Mouse (Mus musculus): ENCODE measurements around the gene Apoo.
"Not testable (repeated sequence)": the region's sequence is repeated elsewhere in the genome, so short reads cannot be mapped to it uniquely, and the experiment has no call there.

Gene Apoo

DNA sequence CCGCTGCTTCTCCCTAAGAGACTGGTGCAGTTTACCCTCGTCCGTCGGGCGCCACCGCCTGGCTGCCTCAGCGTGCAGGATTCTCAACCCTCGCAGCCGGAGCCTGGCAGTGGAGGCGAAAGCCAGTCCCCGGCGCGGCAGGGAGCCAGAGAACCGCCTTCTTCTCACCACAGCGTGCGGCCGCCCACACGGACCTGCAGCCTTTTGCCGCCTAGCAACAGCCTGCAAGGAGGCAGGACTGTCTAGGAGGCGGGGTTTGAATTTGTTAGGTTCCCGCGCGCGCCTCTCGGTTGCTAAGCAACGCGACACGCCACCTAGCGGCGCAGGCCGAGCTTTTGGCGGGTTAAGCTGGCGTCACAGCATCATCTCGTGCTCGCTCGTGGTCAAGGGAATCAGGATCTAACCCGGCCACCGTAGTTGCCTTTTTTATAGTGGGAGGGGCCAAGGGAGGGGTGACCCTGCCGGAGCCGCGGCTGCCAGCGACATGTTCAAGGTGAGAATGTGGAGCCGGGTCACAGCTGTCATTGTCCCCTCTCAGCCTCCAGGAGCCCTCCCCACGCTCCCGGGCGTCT is at the start of gene Apoo, which contains the start of gene Fam90a1b:
TSS of gene Apoo (plus strand) at position 448 of the 572 bp plus-strand sequence.
TSS of gene Fam90a1b (minus strand) at position 108 of the 572 bp plus-strand sequence.
- peak; percentile 97 for DNase-seq

DNA sequence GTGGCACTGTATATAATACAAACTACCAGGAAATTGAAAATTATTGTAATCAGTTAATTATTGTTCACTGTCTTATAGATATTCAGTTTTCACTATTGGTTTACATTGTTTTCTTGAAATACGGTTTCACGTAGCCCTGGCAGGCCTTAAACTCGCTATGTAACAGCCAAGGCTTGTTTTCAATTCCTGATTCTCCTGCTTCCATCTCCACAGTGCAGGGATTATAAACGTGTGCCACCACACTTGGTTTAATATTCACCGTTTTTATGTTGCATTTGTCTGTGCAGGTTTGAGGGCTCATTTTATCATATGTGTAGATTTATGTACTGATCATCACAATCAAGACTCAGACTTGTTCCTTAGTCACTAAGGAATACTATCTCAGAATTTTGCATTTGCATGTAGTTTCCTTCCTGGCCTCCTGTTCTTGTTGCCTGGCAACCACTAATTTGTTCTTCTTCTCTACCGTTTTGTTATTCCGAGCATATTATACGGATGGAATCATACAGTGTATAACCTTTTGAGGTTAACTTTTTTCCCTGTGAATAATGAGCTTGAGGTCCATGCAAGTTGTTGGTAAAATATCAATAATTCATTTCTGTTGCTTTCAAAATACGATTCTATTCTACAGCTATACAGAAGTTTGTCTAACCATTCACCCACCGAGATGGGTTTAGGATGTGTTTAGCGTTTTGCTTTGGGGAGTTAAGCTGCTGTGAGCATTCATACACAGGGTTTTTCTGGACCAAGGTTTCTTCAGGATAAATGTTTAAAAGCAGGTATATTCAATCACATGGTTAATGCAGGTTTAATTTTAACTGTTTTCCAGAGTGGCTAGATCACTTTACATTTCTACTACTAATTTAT is 45.6 kb upstream of the Apoo start:
- no peak for DNase-seq

DNA sequence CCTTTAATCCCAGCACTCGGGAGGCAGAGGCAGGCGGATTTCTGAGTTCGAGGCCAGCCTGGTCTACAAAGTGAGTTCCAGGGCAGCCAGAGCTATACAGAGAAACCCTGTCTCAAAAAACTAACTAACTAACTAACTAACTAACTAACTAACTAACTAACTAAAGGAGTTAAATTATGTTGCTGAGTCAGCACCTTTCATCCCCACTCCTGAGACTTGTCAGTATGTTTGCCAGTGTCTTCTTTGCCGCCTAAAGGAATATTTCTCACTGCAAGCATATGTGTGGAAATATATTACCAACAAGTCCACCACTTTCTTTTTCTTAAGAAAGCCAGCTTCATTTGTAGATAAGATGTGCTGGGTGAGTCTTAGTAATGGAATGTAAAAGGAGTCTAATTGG is 23.3 kb upstream of the Apoo start:
- DNase-seq: not testable (repeated sequence)

DNA sequence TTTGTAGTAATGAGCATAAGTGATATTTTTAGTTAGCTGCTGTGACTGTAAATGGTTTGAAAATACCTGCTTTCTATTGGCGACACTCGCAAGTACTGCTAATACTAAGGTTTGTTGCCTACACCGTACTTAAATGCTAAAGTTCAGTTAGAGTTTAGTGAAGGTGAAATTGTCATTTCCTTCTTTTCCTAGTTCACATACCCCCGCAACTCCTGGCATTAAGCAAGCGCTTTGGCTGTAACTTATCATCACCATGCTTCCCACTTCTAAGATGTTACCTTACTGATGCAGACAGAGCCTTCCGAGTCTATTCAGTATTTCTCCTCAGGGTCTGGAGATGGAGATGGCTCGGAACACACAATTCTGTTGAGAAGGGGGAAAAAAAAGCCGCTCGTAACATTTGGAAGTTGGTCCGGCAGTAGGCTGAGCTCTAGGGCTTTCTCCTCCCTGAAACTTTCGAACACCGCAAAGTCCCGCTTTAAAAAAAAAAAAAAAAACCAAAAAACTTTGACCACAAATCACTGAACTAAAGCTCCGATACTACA is 1.5 kb upstream of the Apoo start:
- DNase-seq: no peak

DNA sequence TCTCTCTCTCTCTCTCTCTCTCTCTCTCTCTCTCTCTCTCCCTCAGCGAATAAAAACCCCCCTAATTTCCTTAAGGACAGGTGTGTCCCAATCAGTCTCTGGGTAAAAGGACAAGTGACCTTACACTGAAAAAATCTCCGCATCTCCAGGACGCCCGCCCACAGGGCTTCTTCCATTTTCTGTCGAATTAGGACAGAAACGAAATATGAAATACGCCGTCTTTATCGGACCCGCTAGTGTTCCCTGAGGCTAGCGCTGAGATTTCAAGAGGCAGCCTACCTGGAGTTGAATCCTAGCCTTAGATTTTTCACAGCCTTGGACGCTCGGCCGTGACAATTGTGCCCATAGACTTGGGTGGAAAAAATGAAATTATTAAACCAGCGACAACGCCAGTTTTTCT is 888 bp upstream of the Apoo start:
- no peak for DNase-seq

DNA sequence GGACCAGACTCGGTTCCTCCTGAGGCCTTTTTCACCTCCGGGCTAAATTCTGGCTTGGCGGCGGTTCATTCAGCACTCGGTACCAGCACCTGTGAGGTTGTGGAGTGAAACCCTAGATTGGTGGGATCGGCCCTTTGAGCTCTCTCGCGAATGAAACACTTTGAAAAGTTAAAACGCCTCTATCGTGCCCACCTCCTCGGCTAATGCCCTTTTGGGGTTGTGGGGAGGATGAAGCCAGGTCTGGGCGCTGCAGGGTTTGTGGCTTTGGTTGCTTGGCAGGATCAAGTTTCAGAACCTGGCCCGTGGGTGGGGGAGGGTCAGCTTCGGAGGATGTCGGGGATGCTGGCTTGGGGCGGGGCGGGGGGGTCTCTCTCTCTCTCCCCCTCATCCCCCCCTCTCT is 331 bp downstream of the Apoo start:
- DNase-seq: no peak

DNA sequence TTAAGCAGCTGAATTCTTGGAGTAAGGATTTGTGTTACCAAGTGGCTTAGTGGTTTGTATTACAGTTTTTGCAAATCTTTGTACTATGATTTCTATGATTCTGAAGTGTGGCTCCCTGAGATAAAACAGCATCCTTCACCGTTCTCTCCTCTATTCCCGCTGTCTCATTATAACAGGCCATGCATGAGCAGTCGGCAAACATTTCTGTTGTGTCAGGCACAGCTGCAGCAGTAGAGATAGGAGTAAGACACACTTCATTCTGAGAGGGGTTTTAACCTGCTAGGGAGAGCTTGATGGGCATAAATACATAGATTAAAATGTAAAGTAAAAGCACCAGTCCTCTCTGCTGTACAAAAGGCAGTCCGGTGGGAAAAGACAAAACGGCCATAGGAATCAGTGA is 11.8 kb downstream of the Apoo start:
- DNase-seq: no peak

DNA sequence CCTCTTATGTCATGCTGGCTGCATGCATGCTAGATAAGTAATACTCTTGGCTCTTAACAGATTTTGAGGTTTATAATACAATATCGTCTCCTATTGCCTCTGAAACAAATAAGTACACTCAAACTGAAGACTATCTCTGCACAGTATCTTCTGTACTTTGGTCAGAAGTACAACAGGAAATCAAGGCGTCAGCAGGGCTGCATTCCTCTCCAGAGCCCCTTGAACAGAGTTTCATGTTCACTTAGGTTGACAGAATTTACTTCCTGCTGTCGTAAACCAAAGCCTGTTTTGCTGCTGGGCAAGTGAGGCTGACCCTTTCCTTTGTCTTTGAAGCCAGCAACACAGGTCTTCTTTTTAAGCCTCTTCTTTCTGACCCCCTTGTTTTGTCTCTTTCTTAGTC is 42.1 kb downstream of the Apoo start:
- peak; percentile 7 for DNase-seq

DNA sequence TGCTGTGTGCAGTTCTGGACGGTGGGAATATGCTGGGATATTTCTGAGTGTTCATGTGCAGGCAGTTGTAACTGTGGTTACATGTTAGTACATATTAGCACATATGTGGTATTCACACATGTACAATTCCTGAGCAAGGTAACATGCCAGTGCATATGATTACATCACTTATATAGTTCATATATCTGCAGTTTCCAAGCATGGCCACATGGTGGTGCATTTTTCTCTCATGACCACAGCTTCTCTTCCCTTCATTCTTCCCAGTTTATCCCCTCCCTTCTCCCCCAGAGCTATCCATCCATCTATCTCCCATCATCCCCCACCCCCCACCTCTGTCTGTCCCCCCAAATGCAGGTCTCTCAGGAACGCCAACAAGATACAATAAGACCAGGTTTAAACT is 53.3 kb downstream of the Apoo start:
- DNase-seq: peak; percentile 2

DNA sequence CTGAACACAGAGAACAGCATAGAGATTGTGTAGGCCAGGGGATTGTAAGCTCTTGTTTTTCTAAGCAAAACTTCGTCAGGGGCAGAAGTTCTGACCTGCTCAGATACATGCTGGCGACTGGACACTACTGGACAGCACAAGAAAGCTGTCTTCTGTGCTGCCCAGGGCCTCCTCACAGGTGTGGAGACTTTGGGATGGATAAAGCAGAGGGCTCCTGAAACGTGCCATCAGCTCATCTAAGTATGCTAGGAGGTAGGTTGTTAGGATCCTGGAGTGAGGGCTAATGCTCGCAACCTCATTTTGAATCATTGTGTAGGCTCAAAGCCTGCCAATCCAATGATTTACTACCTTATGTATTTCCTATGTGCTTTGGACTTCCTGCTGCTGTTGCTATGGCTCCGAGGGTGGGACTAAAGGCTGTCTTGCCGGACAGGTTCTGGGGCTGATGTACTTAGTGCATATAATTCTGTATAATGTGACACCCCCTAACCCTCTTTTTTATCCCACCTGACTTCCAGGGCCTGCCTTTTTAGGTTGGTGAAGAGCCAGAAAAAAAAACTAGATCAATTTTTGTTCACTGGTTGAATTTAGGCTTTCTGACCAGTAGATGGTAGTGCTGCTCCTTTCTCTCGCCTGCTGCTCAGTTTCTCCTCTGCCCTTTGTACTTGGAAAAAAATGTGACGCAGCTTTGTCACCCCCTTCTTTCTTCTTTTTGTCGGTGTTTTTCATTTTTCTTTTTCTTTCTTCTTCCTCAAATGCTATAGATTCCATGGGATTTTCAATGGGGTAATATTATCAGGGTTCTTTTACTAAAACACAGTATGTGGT is 64.8 kb downstream of the Apoo start:
- DNase-seq: peak; percentile 12

DNA sequence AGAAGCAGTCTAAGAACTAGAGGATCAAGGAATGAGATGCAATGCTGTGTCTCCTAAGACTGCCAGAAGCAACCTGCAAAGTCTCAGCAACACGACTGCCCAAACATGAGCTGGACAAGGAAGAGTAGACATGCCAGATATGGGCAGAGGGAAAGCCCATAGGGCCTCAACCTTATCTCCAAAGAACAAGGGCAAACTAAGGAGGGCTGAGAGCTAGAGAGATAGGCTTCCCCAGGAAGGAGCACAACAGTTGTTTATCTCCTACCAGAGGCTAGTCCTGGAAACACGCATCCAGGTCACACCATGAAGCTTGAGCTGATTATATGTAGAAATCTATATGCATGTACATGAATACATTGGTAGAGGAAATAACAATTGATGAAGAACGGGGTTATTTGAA is 78.5 kb downstream of the Apoo start:
- DNase-seq: not testable (repeated sequence)

DNA sequence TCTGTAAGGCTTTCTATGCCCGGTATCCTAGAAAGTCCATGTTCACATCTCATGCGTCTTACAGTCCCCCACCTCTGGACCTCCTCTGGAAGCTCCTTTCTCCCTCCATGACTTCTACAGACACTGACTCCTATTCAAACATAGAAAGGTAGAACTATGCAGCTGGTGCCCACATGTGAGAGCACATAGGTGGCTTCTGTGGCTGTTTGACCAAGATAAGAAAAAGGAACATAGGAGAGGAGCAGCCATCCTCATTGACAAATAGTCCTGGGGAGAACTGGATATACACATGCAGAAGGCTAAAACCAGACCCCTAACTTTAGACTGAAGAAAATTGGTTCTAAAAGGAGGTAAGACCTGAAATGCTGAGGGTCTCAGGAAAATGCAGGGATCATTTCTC is 79.1 kb downstream of the Apoo start:
- not testable (repeated sequence) for DNase-seq

DNA sequence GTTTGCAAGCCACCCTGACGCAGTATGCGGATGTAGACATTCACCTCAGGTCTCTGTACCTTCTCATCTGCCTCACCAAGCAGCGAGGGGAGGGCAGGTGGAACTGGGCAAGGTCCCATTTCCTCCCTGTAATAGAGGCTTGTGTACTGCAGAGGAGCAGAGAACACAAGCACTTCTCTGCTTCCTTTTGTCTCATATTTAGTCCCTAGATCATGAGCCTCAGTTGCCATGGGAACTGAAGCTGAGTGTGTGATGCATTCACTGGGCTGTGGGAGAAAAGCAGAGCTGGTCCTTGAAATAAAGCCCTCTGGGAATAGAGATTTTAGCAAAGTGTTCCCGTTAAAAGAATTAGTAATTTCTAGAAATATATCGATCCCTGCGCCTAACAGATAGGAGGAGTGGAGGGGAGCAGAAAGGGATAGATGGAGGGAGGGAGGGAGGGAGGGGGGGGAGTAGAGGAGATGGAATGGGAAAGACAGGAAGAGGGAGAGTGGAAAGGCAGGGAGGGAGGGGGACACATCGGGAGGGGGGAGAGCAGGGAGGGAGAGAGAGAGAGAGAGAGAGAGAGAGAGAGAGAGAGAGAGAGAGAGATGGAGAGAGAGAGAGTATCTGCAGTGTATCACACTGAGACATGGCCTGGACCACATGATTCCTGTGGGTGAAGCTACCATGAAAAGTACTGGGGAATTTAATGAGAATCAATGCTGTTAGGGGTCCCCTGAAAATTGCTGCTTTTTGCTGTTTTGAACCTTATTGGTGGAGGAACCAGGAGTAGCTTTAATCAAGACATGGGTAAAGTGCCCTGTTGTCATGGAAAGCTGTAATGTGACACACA is 83.3 kb downstream of the Apoo start:
- DNase-seq: not testable (repeated sequence)

DNA sequence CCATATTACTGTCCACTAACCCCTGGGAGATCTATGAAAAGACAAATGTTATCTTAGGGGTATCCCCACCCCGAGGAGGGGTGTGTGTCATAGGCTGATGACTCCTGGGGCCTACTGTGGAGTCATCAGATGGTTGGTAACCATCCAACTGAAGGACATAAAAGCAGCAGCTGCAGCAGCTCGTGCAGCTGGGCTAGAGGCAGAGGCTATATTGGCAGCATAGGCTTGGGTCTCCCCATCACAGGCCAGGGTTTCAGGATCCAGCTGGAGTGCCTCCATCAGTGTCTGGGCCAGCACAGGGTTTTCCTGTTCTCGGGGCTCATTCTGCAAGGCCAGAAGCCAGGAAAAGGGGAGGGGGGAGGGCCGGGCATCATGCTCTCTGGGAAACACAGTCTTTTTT is 92.4 kb downstream of the Apoo start:
- no peak for DNase-seq

DNA sequence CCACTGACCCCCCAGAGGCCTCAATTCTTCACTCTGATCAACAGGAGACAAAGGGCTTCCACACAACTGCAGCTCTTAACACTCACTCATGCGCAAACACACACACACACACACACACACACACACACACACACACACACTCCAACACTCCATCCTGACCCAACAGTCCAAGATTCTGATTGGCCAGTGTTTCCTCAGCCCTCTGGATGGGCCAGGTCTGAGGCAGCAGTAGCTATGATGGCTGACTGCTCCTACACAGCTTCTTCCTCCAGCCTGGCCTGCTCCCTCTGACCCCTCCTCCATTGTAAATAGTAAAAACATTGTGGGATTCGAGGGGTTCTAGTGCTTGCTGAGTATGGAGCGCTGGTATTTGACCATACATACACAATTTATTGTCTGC is 94.6 kb downstream of the Apoo start:
- DNase-seq: not testable (repeated sequence)

DNA sequence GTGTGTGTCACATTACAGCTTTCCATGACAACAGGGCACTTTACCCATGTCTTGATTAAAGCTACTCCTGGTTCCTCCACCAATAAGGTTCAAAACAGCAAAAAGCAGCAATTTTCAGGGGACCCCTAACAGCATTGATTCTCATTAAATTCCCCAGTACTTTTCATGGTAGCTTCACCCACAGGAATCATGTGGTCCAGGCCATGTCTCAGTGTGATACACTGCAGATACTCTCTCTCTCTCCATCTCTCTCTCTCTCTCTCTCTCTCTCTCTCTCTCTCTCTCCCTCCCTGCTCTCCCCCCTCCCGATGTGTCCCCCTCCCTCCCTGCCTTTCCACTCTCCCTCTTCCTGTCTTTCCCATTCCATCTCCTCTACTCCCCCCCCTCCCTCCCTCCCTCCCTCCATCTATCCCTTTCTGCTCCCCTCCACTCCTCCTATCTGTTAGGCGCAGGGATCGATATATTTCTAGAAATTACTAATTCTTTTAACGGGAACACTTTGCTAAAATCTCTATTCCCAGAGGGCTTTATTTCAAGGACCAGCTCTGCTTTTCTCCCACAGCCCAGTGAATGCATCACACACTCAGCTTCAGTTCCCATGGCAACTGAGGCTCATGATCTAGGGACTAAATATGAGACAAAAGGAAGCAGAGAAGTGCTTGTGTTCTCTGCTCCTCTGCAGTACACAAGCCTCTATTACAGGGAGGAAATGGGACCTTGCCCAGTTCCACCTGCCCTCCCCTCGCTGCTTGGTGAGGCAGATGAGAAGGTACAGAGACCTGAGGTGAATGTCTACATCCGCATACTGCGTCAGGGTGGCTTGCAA is 95.9 kb downstream of the Apoo start:
- DNase-seq: not testable (repeated sequence)

Measured in lung, postnatal 36 days (tissue).